Mouse (Mus musculus) regulatory T cell (primary cell): ENCODE data around the gene Bcl3.
"Not testable (repeated sequence)": the region's sequence is repeated elsewhere in the genome, so short reads cannot be mapped to it uniquely, and the experiment has no call there.

Source experiments
- in situ Hi-C: fragments of 300-600 bp; cut with MboI, MseI; formaldehyde crosslinking; loops from one replicate; pipeline ENCODE4 v1.15.1; 2025; ENCODE audit warnings: high pct_unique_total_duplicates

The Bcl3 gene

DNA sequence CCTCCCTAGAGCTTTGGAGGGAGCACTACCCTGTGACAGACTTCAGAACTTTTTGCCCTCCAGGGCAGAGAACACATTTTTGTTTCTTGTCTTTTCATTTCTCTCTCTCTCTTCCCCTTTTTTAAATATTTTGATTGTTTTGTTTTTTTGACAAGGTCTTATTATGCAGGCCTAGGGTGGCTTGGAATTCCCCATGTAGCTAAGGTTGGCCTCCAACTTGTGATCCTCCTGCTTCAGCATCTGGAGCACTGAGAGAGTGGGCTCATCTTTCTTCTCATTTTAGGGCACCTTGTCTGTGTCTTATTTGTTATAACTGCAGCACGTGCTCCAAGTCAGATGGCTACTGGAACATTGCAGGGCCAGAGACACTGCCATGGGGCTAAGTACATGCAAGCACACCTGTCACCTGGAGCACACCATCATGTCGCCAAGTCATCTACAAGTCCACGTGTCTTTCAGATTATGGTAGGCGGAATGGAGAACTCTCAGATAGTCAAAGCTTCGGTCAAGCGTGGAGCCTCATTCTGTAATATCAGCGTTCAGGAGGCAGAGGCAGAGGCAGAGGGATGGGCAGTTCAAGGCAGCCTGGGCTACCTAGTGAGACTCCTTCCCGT is 16.1 kb downstream of the Bcl3 start:
- in situ Hi-C loops = no loop called here

DNA sequence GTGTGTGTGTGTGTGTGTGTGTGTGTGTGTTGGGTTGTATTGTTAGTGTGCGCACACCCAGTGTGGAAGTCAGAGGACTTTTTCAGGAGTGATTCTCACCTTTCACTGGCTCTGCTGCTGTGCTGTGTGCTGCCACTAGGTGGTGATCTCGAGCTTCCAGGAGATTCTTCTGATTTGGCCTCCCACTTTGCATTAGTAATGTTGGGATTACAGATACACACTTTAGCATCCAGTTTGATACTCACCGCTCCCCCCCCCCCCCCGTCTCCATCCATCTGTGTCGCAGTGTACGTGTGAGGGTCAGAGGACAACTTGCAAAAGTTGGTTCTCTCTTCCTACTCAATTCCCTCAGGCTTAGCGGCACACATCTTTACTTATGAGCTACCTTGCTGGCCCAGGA is 19.6 kb downstream of the Bcl3 start:
- in situ Hi-C loops = loop anchor here (5.0 kb wide), 1 partner anchor 39 kb away; no protein-coding TSS in a partner anchor

DNA sequence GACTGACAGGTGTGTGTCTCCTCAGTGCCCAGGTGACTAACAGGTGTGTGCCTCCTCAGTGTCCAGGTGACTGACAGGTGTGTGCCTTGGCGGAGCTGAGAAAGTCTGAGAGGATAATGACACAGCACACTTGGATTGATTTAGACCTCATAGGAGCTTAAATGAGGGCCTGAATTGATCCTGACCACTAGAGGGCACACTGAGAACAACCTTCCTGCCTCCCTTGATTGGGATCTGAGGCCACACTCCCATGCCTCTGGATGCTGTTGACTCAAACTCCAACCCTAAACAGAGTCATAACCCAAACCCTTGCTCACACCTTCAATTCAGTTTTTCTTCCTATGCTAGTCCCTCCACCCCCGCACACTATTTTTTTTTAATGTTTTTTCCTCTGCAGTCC is 21.8 kb downstream of the Bcl3 start:
- in situ Hi-C loops = loop anchor here (5.0 kb wide), 1 partner anchor 42 kb away; no protein-coding TSS in a partner anchor

DNA sequence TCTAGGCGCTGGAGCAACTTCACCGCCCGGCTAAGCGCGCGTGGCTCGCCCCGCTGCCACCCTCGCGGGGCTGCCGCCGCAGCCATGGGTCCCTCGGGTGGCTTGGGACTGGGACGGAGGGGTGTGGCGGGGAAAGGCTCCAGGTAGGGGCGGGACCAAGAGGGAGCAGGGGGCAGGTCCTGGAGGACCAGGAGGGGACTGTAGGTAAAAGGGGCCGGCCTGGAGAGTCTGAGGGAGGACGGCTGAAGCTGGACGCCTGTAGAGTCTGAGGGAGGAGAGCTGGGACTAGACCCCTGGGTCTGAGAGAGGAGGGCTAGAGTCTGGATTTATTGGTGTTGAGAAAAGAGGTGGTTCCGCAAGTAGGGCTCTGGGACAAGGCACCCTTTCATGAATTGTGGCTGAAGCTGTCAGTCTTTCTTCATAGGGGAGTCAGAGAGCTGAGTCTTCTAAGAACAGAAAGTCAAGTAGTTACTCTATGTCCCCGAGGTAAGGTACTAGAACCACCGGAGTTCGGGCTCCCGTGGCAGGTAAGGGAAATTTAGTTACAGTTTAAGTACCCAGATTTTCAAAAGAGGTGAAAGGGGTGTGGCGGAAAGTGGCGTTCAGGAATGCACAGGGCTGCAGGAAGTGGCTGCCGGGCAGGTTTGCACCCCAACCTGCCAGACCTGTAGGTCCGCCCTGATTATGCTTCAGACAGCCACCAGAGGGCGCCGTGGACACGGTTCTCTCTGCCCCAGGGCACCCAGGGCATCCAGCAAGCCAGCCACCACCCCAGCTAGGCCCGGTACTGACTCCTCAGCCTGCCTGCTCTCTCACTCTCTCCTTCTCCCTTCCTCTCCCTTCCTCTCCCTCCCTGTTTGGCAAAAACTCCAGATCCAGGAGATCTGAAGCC is 25.6 kb downstream of the Bcl3 start, which contains the start of gene Cblc:
Cblc (minus strand) TSS at position 113 of the 892 bp plus-strand sequence.
- in situ Hi-C loops = no loop called here

DNA sequence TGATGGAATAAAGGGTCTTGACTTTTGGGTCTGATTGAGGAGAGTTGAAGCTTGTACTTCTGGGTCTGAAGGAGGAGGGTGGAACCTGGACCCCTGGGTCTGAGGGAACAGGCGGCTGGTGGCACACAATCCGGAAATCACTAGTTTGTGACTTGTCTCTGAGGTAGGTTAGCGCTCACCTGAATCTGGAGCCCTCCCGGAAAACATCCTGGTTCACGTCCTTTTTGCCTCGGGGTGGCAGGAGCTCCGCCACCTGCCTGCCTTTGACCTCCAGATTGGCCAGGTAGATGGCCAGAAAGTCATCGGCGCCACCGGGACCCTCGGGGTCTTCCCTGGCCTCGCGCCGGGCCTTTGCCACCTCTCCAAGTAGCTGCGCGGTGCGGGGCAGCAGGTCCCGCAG is 26.3 kb downstream of the Bcl3 start:
- in situ Hi-C loops = no loop called here

DNA sequence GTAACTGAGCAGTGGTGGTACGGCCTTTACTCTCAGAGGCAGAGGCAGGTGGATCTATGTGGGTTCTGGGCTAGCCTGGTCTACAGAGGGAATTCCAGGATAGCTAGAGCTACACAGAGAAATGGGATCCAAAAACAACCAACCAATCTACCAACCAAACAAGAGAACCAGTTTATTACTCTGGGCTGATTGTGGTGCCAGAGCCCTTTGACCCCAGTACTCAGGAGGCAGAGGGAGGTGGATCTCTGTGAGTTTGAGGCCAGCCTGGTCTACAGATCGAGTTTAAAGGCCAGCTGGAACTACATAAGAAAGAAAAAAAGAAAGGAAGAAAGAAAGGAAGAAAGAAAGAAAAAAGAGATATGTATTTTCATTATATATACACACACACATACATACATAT is 27.3 kb downstream of the Bcl3 start:
- in situ Hi-C loops = no loop called here

- in situ Hi-C loops = no loop called here
Observed at GRCm38 (mm10) chr7:19792701-19793630, 29.6 kb downstream of the Bcl3 start.

- in situ Hi-C loops = not testable (repeated sequence)
Observed at GRCm38 (mm10) chr7:19791504-19791903, 31.1 kb downstream of the Bcl3 start.

DNA sequence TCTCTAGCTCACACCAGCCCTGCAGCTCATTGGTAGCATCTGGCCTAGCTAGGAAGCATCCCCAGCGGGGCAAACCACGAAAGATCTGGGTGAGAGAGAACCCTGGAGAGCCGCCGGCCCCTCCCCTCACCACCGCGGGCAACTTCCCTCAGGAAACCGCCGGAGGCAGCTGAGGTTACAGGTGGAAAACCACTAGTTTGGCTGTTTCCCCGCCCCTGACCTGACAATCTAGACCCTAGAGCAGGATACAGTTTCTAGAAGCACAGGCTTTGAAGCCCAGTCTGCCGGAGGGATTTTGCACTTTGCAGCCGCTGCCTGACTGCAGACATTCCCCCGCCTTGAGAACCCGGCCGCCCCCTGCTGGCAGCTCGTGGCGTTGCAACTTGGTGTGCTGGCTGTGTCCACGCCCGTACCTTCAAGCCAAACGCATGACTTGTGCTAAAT is 32.6 kb downstream of the Bcl3 start:
- in situ Hi-C loops = no loop called here

DNA sequence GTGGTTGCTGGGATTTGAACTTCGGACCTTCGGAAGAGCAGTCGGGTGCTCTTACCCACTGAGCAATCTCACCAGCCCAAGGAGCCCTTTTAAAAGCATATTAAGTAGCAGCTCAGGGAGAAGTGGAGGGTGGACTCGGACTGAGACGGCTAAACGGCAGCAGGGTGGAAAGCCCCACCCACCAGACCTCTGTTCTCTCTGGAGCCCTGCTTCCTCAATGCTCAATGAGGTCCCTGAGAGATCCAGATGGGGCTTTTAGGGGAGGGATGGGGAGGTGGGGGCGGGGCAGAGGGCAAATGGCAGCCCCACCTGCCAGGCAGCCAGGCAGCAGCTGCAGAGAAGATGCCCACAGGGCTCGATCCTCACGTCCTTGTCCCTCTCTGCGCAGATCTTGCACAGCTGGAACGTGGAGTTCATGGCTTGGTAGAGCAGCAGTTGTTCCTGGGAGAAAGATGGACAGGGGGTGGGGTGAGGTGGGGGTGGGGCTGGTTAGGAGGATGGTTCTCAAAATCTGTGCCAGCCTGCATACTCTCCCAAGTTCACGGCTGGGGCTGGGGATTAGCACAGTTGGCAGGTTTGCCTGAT is 36.6 kb downstream of the Bcl3 start:
- in situ Hi-C loops = no loop called here

- in situ Hi-C loops = no loop called here
Observed at GRCm38 (mm10) chr7:19784764-19785535, 37.6 kb downstream of the Bcl3 start.

GRCm38 (mm10) chr7:19783630-19784029 is 38.9 kb downstream of the Bcl3 start:
- in situ Hi-C loops = no loop called here

- in situ Hi-C loops = no loop called here
Observed at GRCm38 (mm10) chr7:19782645-19783044, 39.9 kb downstream of the Bcl3 start.

GRCm38 (mm10) chr7:19781741-19782140 is 40.8 kb downstream of the Bcl3 start:
- in situ Hi-C loops = no loop called here

- in situ Hi-C loops = no loop called here
Observed at GRCm38 (mm10) chr7:19779903-19780302, 42.7 kb downstream of the Bcl3 start.

GRCm38 (mm10) chr7:19778645-19779044 is 43.9 kb downstream of the Bcl3 start:
- in situ Hi-C loops = no loop called here

DNA sequence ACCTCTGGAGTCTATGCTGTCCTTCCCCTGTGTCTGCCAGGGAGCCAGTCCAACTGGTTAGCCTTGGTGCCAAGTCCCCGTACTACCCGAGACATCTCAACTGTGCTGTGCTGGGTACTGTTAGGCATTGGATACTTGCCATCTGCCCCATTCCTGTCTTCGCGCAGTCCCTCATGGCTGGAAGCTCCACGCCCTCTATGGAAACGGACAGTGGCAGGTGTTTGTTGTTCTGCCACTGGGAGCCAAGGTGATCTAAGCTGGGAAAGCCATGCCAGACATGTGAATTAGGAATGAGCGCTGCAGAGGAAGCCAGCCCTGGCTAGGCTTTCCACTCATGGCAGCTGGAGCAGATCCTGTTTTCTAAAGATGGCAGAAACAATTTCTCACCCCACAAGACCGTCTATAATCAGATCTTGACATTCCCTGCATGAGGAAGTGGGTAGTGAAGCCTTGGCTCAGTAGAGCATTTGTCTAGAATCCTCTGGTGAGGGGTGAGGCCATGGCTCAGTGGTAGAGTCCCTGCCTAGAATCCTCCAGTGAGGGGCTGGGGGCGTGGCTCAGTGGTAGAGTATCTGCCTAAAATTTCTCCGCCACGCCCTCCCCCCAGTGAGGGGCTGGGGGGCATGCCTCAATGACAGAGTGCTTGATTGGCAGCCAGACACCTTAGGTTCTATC is 45.4 kb downstream of the Bcl3 start:
- in situ Hi-C loops = no loop called here

GRCm38 (mm10) chr7:19771682-19772081 is 50.9 kb downstream of the Bcl3 start:
- in situ Hi-C loops = no loop called here

DNA sequence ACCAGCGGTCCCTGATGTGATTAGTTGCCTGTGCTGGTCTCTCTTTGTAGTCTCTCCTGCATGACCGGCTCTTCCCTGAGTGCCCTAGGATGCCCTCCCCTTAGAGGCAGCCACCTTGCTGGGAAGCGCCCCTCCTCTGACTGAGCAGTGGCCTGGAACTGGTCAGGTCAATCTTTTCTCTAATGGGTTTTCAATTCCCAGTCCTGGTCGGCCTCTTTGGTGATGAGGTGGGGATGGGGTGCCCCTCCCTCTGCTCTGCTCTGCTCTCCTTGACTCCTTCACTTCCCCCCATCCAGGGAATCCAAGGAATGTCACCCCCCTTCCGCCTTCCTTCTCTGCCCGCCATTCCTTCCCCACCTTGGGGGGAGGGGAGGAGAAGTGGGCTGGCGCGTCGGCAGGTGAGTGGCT is 51.6 kb downstream of the Bcl3 start, which contains the start of gene Bcam:
Bcam (minus strand) TSS at position 33 of the 408 bp plus-strand sequence.
- in situ Hi-C loops = no loop called here

DNA sequence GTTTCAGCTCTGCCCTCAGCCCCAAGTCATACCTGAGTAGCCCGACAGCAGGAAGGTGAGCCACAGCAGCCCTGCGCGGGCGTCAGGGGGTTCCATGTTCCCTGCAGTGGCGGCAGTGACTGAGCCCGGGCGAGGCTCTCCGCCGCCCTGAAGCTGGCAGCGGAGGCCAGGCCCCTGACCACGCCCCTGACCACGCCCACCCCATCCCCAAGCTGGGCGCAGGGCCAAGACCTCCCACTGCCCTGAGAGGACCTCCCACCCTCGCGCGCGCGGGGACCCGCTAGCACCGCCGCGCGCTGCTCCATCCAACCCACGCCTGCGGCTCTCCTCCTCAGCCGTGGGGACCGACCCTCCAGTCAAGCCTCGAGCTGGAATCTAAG is 52.2 kb downstream of the Bcl3 start:
- in situ Hi-C loops = no loop called here
